Mouse (Mus musculus): ENCODE data around the gene Ppfia3. TPM values are rescaled to one million over a fixed set of nuclear protein-coding genes. Genes with fewer than 3 reads are reported as not detected.

Gene Ppfia3
- polyA plus RNA-seq, 1 experiment from 2014 or later, result 5.5 TPM

DNA sequence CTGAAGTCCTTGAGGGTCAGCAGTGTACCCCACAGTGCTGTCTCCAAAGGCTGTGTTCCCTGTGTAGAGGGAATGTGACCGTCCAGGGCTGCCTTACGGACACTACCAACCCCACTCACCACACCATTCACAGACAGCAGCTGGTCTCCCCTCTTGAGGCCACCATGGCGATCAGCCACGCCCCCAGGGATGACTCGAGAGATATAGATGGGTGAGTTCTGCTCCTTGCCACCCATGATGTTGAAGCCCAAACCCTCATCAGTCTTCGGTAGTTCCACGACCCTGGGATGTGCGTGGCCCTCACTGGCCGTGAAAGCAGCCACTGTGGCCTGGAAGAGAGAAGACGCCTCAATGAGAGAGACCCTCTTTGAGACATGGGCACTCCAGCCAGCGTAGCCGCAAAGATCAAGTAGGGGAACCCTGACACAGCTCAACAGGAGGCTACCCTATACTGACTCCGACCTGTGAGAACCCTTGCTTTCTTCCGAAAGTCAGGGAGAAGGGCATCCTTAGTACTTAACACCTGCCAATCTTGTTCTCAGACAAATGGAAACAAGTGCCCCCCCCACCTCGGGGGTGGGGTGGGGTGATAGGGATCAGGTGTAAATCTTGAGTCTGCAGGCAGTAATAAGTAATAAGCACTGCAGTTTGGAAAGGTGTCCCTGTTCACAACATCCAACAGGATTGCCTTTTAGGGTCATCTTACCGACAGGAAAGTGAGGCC, 2.4 kb upstream of the Ppfia3 start:
- no peak for ATAC-seq (ENCODE audit: insufficient read depth, low FRiP score)
- Histone ChIP-seq H3K9me3 (replicated peaks; ENCODE audit: control insufficient read depth, low read length) (no peaks in the 10 kb centered on the region), H3K4me2 (ENCODE audit: low read depth, low read length) (no peak overlapping the region; the same call in 1 of the 2 replicates), H3K4me3 (replicated peaks; ENCODE audit: low read length) (peak overlapping the region; percentile 60; the same call in 1 of the 2 replicates), H3K27ac (ENCODE audit: low read length) (no peak overlapping the region), H3K36me3 (ENCODE audit: control insufficient read depth, insufficient read depth, low read length) (peaks cover 5% of the 10 kb centered on the region; the same call in 1 of the 2 replicates), H3K27me3 (ENCODE audit: control insufficient read depth, insufficient read depth, low read length) (peaks cover 18% of the 10 kb centered on the region), H3K4me1 (ENCODE audit: control insufficient read depth, insufficient read depth, low read length) (peaks cover 23% of the 10 kb centered on the region), H3K9ac (ENCODE audit: low read length) (no peak overlapping the region)
- WGBS, result 75% methylated on average over 16 of the region's 16 CpGs

DNA sequence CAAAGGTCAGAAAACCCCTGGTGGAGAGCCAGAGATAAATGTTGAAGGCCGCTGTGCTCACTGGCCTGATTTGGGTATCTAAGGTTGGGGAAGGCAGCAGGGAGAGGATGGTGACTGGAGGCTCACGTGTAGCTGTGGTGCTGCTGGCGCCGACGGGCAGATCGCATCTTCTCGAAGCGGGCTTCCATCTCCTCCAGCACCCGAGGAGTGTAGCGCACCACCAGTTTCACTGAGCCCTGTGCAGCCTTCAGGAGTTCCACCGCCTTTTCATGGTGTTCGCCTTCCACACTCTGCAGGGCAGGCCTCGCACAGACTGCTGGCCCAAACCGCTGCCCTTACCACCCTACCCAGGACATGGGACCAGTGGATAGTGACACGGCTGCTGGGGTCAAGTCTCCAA, 1.4 kb upstream of the Ppfia3 start:
- Histone ChIP-seq H3K4me3 (replicated peaks; ENCODE audit: low read length) (no peak overlapping the region), H3K36me3 (ENCODE audit: control insufficient read depth, insufficient read depth, low read length) (no peaks in the 10 kb centered on the region), H3K27ac (ENCODE audit: low read length) (no peak overlapping the region), H3K4me1 (ENCODE audit: control insufficient read depth, insufficient read depth, low read length) (peaks cover 23% of the 10 kb centered on the region), H3K27me3 (ENCODE audit: control insufficient read depth, insufficient read depth, low read length) (peaks cover 22% of the 10 kb centered on the region), H3K9ac (ENCODE audit: low read length) (peak overlapping the region; percentile 70; the same call in 1 of the 2 replicates), H3K4me2 (ENCODE audit: low read depth, low read length) (0 out of 2 replicates have a peak overlapping the region, but pooled peaks have one; percentile 97), H3K9me3 (replicated peaks; ENCODE audit: control insufficient read depth, low read length) (no peaks in the 10 kb centered on the region)
- 86% methylated on average over 15 of the region's 15 CpGs for WGBS
- no peak for ATAC-seq (ENCODE audit: insufficient read depth, low FRiP score)

DNA sequence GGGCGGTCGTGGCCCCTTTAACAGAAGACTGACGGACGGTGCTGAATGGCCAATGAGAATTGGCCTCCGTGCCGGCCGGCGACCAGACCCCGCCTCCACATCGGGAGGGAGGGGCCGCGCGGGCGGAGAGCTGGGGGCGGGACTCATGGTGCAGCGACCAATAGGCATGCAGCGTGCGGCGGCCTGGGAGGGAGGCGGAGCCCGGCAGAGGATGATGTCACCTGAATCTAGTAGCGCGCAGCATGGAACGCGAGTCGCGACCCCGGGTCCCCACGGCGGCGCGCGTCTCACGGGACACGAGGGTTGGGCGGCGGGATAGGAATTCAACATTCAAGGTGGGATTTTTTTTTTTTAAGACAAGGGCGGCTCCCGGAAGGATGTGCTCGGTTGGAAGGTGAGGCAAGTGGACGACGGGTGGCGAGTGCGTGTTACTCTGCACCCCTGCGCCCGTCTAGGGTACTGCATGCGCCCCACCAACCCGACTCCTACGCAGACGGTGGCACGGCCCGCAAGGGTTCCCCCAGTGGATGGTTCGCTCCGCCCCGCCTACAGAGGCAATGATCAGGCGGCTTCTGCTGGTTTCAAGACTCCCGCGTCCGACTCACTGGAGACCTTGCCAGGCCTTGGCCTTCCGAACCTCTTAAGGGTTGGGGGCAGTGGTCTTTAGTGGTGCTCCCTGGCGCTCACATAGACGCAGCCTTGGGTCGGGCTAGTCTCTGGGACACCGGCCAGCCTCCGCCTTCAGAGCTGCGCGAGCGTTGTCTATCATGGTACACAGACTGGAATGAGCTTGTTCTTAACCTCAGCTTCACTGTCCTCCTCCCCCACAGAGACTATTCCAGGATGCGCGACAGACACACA, 431 bp upstream of the Ppfia3 start:
- no peaks in the 10 kb centered on the region for H3K36me3 ChIP-seq (ENCODE audit: control insufficient read depth, insufficient read depth, low read length)
- peaks cover 26% of the 10 kb centered on the region for H3K27me3 ChIP-seq (ENCODE audit: control insufficient read depth, insufficient read depth, low read length)
- peak overlapping the region; percentile 97 for H3K4me2 ChIP-seq (ENCODE audit: low read depth, low read length)
- WGBS, result under 1% methylated on average over 70 of the region's 70 CpGs
- peak overlapping the region; percentile 76 for H3K9ac ChIP-seq (ENCODE audit: low read length)
- no peaks in the 10 kb centered on the region for H3K9me3 ChIP-seq (replicated peaks; ENCODE audit: control insufficient read depth, low read length)
- peak; percentile 89 for ATAC-seq (ENCODE audit: insufficient read depth, low FRiP score)
- peak overlapping the region; percentile 63 for H3K4me3 ChIP-seq (replicated peaks; ENCODE audit: low read length)
- peak overlapping the region; percentile 64; the same call in 1 of the 2 replicates for H3K27ac ChIP-seq (ENCODE audit: low read length)
- peaks cover 25% of the 10 kb centered on the region for H3K4me1 ChIP-seq (ENCODE audit: control insufficient read depth, insufficient read depth, low read length)

DNA sequence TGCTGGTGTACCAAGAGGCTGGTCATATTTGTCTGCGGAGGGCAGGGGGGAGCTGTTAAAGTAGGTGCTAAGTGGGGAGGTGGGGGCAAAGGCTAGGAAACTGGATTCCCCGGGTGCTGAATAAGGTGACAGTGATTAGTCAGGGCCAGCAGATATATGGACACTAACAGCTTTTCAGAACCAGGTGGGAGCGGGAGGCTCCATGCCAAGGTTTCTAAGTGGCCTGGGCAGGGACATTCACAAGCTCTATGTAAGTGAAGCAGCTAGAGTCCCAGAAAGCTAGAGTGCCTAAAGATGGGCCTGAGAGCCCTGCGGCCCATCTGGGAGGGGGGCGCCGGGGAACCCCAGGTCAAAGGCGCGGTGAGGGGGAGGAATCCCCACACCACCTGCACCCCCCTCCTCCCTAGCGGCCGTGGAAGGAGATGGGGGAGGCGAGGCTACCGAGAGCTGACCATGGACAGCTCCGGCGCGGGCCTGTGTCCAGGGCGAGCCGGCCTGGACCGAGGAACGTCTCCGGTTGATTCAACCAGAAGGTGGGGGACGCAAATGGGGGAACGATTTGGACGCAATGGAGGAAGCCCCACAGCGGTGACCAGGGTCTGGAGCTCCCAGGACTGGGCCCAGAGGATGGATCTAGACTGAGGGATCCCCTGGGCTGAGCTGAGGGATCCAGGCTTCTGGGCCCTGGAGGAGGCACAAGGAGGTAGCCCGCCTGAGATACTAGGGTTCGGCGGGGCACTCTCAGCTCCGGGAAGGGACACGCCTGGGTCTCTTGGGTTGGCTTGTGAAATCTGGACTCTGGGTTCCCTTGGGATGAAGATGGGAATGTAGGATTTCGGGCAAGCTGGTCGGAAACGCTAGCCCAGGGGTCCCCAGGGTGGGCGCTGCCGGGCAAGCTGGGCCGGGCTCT, 822 bp downstream of the Ppfia3 start:
- Histone ChIP-seq H3K4me3 (replicated peaks; ENCODE audit: low read length) (peak overlapping the region; percentile 63), H3K9ac (ENCODE audit: low read length) (peak overlapping the region; percentile 76), H3K9me3 (replicated peaks; ENCODE audit: control insufficient read depth, low read length) (no peaks in the 10 kb centered on the region), H3K36me3 (ENCODE audit: control insufficient read depth, insufficient read depth, low read length) (no peaks in the 10 kb centered on the region), H3K4me2 (ENCODE audit: low read depth, low read length) (peak overlapping the region; percentile 97), H3K27me3 (ENCODE audit: control insufficient read depth, insufficient read depth, low read length) (peaks cover 30% of the 10 kb centered on the region), H3K4me1 (ENCODE audit: control insufficient read depth, insufficient read depth, low read length) (peaks cover 28% of the 10 kb centered on the region), H3K27ac (ENCODE audit: low read length) (no peak overlapping the region; the same call in none of the 2 replicates)
- ATAC-seq (ENCODE audit: insufficient read depth, low FRiP score), result no peak
- WGBS, result 4% methylated on average over 35 of the region's 35 CpGs

DNA sequence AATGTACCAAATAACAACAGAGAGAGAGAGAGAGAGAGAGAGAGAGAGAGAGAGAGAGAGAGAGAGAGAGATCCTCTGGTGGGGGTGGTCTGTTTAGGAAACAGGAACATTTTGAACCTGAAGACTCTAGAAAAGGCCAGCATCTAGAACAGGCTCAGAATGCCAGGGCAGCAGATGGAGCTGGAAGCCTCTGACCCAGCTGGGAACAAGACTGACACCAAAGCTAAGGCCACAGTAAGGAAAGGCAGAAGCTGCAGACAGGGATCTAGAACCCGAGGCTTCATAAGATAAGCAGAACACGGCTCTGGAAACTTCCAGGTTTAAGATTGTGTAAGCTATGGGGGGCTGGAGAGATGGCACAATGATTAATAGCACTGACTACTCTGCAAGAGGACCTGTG, 2.8 kb downstream of the Ppfia3 start:
- ATAC-seq (ENCODE audit: insufficient read depth, low FRiP score), result no peak
- H3K9me3 ChIP-seq (replicated peaks; ENCODE audit: control insufficient read depth, low read length), result no peaks in the 10 kb centered on the region
- WGBS, result 78% methylated on average over 2 of the region's 2 CpGs
- no peaks in the 10 kb centered on the region for H3K36me3 ChIP-seq (ENCODE audit: control insufficient read depth, insufficient read depth, low read length)
- no peak overlapping the region for H3K9ac ChIP-seq (ENCODE audit: low read length)
- H3K27me3 ChIP-seq (ENCODE audit: control insufficient read depth, insufficient read depth, low read length), result peaks cover 28% of the 10 kb centered on the region
- H3K4me2 ChIP-seq (ENCODE audit: low read depth, low read length), result no peak overlapping the region
- H3K27ac ChIP-seq (ENCODE audit: low read length), result peak overlapping the region; percentile 19; the same call in 1 of the 2 replicates
- H3K4me1 ChIP-seq (ENCODE audit: control insufficient read depth, insufficient read depth, low read length), result peaks cover 17% of the 10 kb centered on the region
- H3K4me3 ChIP-seq (replicated peaks; ENCODE audit: low read length), result no peak overlapping the region

DNA sequence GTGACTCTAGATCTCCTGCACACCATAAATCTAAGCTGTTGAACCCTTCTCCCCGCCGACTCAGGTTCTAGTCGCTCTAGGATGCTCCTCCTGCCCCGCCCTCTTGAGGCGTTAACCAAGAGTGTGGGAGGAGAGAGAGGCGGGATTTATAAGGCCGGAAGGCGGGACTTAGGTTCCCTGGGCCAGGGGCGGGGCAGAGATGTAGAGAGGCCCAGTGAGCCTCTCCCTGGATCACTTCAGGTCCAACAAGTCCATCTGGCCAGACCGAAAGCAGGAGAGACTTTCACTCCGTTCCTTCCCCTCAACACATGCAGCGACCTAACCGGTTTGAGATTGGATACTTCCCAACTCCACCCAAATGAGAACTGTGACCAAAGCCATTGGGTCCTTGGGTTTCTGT, 4.0 kb downstream of the Ppfia3 start:
- no peak overlapping the region for H3K9ac ChIP-seq (ENCODE audit: low read length)
- 0 out of 2 replicates have a peak overlapping the region, but pooled peaks have one; percentile 77 for H3K4me2 ChIP-seq (ENCODE audit: low read depth, low read length)
- H3K36me3 ChIP-seq (ENCODE audit: control insufficient read depth, insufficient read depth, low read length), result no peaks in the 10 kb centered on the region
- H3K4me3 ChIP-seq (replicated peaks; ENCODE audit: low read length), result no peak overlapping the region
- no peaks in the 10 kb centered on the region for H3K9me3 ChIP-seq (replicated peaks; ENCODE audit: control insufficient read depth, low read length)
- H3K27ac ChIP-seq (ENCODE audit: low read length), result peak overlapping the region; percentile 76; the same call in 1 of the 2 replicates
- peak; percentile 24; the same call in 1 of the 2 replicates for ATAC-seq (ENCODE audit: insufficient read depth, low FRiP score)
- H3K4me1 ChIP-seq (ENCODE audit: control insufficient read depth, insufficient read depth, low read length), result peaks cover 15% of the 10 kb centered on the region
- H3K27me3 ChIP-seq (ENCODE audit: control insufficient read depth, insufficient read depth, low read length), result peaks cover 20% of the 10 kb centered on the region
- 4% methylated on average over 13 of the region's 13 CpGs for WGBS

- H3K4me1 ChIP-seq (ENCODE audit: control insufficient read depth, insufficient read depth, low read length), result peaks cover 9% of the 10 kb centered on the region; the same call in 1 of the 2 replicates
- H3K9ac ChIP-seq (ENCODE audit: low read length), result peak overlapping the region; percentile 69
- H3K27ac ChIP-seq (ENCODE audit: low read length), result no peak overlapping the region
- H3K9me3 ChIP-seq (replicated peaks; ENCODE audit: control insufficient read depth, low read length), result no peaks in the 10 kb centered on the region
- WGBS, result under 1% methylated on average over 43 of the region's 43 CpGs
- ATAC-seq (ENCODE audit: insufficient read depth, low FRiP score), result peak; percentile 83
- H3K4me2 ChIP-seq (ENCODE audit: low read depth, low read length), result peak overlapping the region; percentile 77
- no peaks in the 10 kb centered on the region for H3K36me3 ChIP-seq (ENCODE audit: control insufficient read depth, insufficient read depth, low read length)
- peaks cover 20% of the 10 kb centered on the region for H3K27me3 ChIP-seq (ENCODE audit: control insufficient read depth, insufficient read depth, low read length)
- peak overlapping the region; percentile 46 for H3K4me3 ChIP-seq (replicated peaks; ENCODE audit: low read length)
Observed at GRCm38 (mm10) chr7:45361243-45361804, 5.5 kb downstream of the Ppfia3 start.

GRCm38 (mm10) chr7:45360404-45361125, 6.3 kb downstream of the Ppfia3 start:
- no peaks in the 10 kb centered on the region for H3K9me3 ChIP-seq (replicated peaks; ENCODE audit: control insufficient read depth, low read length)
- peak overlapping the region; percentile 77 for H3K4me2 ChIP-seq (ENCODE audit: low read depth, low read length)
- peaks cover 6% of the 10 kb centered on the region; the same call in 1 of the 2 replicates for H3K4me1 ChIP-seq (ENCODE audit: control insufficient read depth, insufficient read depth, low read length)
- H3K27ac ChIP-seq (ENCODE audit: low read length), result no peak overlapping the region
- no peak for ATAC-seq (ENCODE audit: insufficient read depth, low FRiP score)
- no peak overlapping the region for H3K9ac ChIP-seq (ENCODE audit: low read length)
- no peaks in the 10 kb centered on the region for H3K36me3 ChIP-seq (ENCODE audit: control insufficient read depth, insufficient read depth, low read length)
- 40% methylated on average over 18 of the region's 18 CpGs for WGBS
- H3K4me3 ChIP-seq (replicated peaks; ENCODE audit: low read length), result peak overlapping the region; percentile 46; the same call in 1 of the 2 replicates
- H3K27me3 ChIP-seq (ENCODE audit: control insufficient read depth, insufficient read depth, low read length), result peaks cover 20% of the 10 kb centered on the region
